Mouse (Mus musculus) skeletal muscle tissue, adult 2 months (tissue): ENCODE data around the gene Ppp1r18.

ENCODE experiments used
- DNase-seq: peaks from one replicate; pipeline ENCODE4 v3.0.0-alpha.2; 2012; ENCODE audit warnings: low read depth, low spot score

Ppp1r18 gene

GRCm38 (mm10) chr17:35909919-35910369, 44.6 kb downstream of the Ppp1r18 start, which contains the start of gene Atat1:
Gene Atat1, minus strand, starts transcription at chr17:35910075.
- peak; percentile 78 for DNase-seq

DNA sequence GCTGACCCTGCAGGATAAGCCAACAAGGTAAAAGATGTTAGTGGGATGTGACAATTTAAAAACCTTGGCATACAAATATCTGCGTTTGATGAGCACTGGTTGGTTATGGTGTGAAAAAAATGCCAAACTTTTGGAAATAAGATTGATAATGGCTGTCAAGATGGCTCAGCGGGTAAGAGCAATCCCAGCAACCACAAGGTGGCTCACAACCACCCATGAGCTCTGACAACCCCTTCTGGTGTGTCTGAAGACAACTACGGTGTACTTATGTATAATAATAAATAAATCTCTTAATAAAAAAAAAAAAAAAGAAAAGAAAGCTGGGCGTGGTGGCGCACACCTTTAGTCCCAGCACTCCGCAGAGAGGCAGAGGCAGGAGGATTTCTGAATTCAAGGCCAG, 49.6 kb downstream of the Ppp1r18 start:
- no peak for DNase-seq

DNA sequence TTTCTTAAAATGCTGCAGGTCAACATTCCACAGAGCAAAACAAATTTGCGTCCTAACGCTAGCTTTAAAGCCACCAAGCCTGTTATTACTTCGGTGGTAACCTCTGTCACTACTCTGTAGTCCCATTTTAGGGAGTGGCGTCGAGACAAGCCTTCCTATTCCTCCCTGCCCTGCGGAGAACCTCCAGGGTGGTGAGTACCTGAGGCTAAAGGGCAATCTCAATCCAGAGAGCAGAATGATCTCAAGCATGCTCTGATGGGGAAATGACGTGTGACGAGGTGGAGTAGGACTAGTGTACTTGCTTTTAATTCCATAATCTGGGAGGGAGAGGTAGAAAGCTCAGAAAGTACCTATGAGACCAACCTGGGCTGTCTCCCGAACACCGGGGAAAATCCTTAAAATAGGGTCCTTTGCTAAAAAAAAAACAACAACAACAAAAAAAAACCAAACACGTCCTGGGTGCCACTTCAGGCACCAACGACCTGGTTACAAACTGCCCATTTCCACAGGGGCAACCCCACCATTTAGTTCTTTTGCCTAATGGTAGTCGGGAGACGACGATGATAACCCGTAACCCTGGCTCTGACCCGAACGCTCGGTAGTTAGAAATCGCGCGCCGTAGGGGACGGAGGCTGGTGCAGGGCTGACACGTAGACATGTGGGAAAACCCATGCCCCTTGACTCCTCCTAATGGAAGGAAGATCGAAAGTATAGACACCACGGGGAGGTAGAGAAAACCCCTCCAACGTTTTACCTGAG, 50.3 kb downstream of the Ppp1r18 start:
- no peak for DNase-seq

DNA sequence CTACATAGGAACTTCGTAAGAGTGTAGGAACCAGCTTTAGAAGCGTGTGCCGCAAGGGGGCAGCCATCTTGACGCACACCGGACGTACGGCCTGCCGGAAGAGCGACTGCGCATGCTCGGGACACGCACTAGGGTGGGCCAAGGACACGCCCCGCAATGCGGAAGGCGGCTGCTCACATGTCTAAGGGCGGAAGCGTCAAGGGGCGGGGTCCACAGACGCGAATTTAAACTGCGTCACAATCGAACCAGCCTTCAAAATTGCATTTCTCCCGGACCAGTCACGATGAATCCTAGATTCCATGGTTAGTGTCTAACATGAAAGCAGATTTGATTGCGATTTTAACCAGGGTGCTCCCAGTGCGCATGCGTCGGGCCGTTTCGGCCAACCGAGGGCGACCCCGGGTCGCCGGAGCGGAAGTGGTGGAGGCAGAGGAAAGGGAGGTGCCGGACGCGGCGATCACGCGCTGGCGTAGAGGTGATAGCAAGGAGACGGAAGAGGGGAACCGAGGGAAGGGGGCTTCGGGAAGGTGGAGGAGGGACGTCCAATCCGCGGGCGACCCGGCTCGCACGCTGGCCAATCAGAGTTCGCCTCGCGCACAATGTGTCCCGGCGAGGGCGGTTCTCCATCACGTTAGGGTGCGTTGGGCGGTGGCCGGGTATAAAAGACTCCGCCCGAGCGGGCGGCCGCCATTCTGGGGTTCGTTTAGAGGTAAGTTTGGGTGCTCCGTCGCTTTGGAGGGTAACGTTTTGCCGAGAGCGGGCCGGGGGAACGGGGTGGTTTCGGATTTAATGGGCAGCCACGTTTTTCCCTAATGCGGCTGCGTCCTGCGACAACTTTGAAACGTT, 51.1 kb downstream of the Ppp1r18 start, which contains the start of the genes Mrps18b and Ppp1r10:
Gene Mrps18b, minus strand, starts transcription at position 93 of the 846 bp plus-strand sequence.
Gene Ppp1r10, plus strand, starts transcription at position 138 of the 846 bp plus-strand sequence.
- peak; percentile 100 for DNase-seq

GRCm38 (mm10) chr17:35917143-35917462, 51.7 kb downstream of the Ppp1r18 start:
- no peak for DNase-seq

DNA sequence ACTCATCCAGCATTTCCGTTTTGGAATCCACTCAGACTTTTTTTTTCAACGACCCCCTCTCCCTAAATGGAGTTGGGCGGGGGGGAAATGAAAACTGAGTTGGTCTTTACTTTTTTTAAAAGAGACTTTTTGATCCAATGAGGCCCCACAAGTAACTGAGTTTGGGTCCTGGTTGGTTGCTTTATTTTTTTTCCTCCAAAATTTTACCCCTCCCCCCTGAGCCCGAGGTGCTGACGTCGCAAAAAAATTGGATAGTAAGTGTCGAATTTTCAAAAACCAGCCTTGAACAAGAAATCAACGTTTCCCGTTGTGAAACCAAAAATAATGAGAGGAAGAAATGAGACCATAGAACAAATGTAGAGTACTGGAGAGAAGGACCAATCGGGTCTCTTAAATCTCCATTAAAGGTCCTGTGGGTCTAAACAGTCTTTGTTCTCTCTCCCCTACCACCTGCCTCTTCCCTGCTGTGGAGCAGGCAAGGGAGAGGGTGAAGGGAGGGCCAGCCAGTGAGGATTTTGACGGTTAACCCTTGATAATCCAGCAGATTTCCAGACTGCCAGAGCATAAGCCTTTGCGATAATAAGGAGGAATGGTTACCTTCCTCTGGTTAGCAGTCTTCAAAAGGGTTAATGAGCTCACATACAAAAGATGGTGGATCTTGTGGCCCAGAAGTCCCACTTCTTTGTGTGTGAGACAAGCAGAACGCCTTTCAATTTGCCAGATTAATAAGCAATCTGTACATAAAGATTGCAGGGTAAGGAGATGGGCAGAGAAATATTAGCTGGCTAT, 52.3 kb downstream of the Ppp1r18 start:
- peak; percentile 66 for DNase-seq

- peak; percentile 67 for DNase-seq
These were observed 53.1 kb downstream of the Ppp1r18 start for GRCm38 (mm10) chr17:35918276-35919059.

DNA sequence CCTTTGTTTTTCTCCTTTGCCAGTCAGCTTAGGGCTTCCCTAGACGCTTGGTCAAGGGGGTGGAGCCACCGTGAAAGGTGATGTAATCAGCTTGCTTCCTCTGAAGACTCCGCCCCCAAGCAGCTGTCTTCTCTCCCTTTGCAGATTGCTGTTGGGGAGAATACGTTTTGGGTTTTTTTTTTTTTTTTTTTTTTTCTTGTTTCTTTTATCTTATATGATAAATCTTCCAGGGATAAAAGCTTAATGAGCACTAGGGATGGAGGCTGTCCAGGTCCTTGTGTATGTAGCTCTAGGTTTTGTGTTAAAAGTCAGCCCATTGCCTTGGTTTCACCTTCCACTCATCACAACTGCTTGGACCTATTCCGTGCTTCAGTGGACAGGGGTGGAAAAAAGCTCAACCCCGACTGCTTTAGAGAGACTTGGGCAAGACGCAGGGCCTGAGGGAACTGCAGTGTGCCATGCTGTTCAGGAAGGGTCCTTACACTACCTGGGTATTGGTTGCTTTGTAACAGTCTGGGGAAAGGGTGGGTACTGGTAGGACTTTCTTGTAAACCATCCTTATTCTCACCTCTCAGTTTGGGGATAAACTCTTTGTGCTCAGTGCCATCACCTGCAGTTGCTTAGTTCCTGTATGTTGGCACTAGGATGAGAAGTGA, 53.8 kb downstream of the Ppp1r18 start:
- peak; percentile 98 for DNase-seq

DNA sequence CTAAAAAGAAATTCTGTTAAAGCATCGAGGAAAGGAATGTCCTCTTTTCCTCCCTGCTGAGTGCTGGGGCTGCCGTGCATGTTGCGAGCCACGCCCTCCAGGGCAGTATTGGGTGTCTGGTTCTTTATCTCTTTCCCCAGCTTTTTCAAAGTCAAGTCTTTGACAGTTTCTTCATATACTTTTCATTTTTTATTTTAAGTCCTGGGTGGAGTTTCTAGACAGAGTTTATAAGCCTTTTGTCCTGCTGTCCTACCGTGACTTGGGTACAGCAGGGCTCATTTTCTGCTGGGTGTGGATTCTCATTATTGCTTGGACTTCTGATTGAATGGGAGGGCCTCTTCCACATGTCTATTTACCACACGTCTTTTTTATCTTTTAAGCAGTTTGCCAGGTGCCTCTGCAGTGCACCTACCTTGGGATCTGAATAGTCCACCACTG, 54.5 kb downstream of the Ppp1r18 start:
- DNase-seq: no peak

GRCm38 (mm10) chr17:35920384-35920783, 55.0 kb downstream of the Ppp1r18 start:
- DNase-seq: no peak

- no peak for DNase-seq
These were observed 55.6 kb downstream of the Ppp1r18 start for GRCm38 (mm10) chr17:35920862-35921562.

DNA sequence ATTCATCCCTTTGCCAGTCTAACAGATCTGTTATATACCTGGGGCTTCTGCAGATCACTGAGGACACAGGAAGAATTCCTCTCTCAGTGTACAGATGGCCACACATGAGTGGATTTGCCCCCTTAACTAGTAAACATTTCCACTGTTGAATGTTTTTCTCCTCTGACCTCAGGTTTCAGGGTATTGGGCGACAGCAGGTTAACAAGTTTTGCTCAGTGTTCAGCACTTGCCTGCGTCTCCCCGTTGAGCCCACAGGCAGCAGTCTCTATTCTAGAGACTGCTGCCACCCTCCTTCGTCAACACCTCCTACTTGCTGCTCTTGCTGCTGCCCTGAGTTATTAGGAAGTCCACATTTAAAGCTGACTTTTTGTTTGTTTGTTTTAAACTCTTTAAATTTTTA, 56.3 kb downstream of the Ppp1r18 start:
- DNase-seq: no peak

- no peak for DNase-seq
These were observed 57.2 kb downstream of the Ppp1r18 start for GRCm38 (mm10) chr17:35922566-35922965.

GRCm38 (mm10) chr17:35923281-35923680, 57.9 kb downstream of the Ppp1r18 start:
- no peak for DNase-seq
